Mouse (Mus musculus): ENCODE measurements around the gene Cdk20. TPM values are rescaled to one million over a fixed set of nuclear protein-coding genes. Genes with fewer than 3 reads are reported as not detected.
"Not testable (repeated sequence)": the region's sequence is repeated elsewhere in the genome, so short reads cannot be mapped to it uniquely, and the experiment has no call there.

The Cdk20 gene
- total RNA-seq, 4 experiments from 2014 or later = 2.6 to 3.9 (median 2.8) TPM

DNA sequence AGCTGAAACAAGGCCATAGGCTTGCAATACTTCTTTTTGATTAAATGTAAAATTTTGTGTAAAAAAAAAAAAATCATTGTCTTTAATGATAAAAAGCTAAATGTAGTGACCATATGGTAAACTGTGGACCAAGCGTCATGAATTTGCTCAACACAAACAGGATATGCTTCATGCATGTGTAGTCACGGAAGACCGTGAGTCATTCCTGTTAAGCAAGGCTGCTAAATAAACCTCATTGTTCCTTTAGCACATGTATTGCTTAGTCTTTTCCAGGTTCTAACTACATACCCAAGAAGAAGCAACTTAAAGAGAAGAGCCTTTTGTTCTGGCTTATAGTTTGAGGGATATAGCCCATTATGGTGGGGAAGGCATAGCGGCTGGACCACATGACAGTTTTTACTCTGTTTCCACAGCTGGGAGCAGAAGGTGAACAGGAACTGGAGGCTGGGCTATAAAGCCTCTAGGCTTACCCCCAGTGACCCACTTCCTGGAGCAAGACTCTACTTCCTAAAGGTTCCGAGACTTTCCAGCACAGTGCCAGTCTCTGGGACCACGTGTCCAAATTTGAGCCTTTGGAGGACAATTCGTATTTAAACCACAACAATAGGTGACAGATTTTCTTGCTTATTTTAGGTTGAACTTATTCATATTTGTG lies 10.0 kb upstream of the Cdk20 start:
- DNase-seq (ENCODE audit: low spot score) = no peak

DNA sequence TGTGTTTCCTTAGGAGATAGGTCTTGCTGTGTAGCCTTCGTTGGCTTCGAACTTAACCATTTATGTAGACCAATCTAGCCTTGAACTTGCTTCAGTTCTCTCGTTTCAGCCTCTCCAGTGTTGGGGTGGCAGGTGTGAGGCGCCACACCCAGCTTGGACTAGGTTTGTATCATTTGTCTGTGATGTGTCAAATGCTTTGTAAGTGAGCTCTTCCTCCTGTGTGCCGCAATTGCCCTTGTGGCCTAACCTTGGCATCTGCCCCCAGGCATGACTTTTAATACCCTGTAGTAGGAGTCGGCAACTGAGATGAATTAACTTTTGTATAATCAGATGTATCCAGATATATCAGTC lies 9.5 kb upstream of the Cdk20 start:
- DNase-seq (ENCODE audit: low spot score) = no peak

DNA sequence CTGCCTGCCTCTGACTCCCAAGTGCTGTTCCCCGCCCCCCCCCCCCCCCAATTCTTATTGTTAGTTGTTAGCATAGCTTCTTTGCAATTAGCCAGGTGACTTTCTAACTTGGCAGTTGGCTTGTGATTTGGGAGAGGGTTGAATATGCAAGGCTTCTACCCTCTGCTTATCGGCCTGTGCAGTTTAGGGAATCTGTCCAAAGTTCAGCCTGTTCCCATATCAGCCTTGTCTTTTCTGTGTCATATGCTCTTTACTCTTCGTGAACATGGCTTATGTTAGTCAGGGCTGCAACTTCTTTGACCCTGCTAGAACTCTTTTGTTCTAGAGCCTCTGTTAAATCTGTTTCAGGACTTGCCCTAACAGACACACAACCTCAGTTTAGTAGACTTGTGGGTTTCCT lies 7.8 kb upstream of the Cdk20 start:
- no peak for DNase-seq (ENCODE audit: low spot score)

DNA sequence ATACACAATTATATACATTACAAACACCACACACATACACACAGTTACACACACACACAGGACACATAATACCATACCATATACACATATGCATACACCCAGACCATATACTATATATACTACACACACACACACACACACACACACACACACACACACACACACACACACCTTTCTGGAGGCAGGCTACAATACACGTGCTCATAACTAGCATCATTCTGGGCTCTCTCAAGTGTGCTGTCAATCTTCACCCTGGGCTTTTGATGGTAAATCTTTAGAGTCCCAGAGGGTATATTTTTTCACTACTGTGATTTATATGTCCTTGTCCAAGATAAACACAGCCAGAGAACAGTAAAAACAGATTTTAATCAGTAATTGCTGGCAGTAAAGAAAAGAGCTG lies 6.8 kb upstream of the Cdk20 start:
- DNase-seq (ENCODE audit: low spot score) = no peak

DNA sequence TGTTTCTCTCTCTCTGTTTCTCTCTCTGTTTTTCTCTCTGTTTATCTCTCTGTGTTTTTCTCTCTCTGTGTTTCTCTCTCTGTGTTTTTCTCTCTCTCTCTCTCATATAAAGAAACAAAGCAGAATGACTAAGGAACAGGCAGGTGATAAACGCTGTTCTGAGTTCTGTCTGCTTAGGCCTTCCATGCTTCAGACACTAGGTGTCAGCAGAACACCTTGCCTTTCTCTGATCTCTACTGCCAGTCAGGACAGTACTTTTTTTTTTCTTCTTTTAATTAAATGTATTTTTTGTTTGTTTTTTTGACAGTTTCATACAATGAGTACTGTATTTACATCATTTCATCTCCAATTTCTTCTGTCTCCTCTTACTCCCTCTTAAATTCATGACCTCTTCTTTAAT lies 2.8 kb upstream of the Cdk20 start:
- DNase-seq (ENCODE audit: low spot score) = no peak

DNA sequence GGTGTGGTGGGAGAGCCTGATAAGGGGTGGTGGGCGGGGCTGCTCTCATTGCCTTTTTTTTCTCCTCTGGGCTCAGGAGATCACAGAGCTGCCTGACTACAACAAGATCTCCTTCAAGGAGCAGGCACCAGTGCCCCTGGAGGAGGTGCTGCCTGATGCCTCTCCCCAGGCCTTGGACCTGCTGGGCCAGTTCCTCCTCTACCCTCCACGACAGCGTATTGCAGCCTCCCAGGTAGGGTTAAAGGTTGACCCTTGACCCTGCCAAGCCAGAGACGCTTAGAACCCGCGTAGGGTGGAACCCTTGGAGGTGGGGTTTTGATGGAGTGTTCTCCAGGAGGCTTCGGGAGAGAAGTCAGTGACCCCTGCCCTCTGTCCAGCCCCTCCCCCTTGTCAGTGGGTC lies 5.7 kb downstream of the Cdk20 start:
- no peak for DNase-seq (ENCODE audit: low spot score)

DNA sequence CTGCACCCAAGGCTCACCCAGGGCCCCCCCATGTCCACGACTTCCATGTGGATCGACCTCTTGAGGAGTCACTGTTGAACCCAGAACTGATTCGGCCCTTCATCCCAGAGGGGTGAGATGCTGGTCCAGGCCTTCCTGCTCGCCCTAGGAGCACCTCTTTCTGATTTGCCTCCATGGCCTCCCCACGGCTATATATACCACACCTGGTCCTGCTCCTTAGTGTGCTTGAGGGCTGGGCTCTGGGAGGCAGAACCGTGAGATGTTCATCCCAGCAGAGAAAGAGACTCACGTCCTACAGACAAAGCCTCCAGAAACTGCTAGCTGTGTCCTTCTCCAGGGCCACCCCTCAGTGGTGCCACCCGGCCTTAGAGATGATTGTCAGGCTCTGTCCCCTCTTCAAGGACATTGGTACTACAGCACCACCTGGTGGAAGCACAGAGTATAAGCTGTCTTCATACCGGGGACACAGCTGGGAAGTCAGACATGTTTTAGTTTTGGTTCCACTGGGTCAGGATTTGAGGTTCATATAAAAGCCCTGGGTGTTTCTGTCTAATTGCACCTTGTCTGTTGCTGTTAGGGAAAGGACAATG lies 6.8 kb downstream of the Cdk20 start:
- peak; percentile 73 for DNase-seq (ENCODE audit: low spot score)

DNA sequence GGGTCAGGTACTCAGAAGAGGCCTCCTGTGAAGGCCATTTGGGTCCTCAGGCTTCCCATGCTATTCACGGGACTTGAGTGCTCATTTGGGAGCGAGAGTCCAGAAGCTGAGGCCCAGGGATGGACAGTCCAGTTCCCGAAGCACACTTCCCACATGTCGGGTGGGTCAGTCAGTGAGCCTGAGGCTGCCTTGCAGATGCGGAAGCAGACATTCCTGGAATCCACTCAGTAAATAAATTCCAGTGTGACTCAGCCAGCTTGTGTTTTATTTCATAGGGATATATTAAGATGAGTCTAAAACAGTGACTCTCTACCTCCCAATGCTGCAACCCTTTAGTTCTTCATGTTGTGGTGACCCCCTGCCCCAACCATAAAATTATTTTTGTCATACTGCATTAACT lies 7.4 kb downstream of the Cdk20 start:
- no peak for DNase-seq (ENCODE audit: low spot score)

DNA sequence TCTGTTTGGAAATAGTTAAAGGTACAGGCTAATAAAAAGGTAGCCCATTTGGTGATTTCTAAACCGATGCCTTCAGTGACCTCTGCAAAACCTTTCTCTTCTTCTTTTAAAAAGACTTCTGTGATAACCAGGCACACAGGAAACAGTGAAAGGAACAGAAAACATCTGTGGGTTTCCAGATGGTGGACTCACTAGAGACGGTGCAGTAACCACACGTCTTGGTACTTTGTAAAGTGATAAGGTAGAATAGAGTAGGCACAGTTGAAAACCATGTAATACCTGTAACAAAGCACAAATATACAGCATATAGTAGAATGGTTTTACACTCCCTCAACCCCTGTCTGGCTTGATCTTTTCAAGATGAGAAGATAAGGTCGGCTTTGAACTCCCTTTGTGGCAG lies 8.5 kb downstream of the Cdk20 start:
- DNase-seq (ENCODE audit: low spot score) = no peak

DNA sequence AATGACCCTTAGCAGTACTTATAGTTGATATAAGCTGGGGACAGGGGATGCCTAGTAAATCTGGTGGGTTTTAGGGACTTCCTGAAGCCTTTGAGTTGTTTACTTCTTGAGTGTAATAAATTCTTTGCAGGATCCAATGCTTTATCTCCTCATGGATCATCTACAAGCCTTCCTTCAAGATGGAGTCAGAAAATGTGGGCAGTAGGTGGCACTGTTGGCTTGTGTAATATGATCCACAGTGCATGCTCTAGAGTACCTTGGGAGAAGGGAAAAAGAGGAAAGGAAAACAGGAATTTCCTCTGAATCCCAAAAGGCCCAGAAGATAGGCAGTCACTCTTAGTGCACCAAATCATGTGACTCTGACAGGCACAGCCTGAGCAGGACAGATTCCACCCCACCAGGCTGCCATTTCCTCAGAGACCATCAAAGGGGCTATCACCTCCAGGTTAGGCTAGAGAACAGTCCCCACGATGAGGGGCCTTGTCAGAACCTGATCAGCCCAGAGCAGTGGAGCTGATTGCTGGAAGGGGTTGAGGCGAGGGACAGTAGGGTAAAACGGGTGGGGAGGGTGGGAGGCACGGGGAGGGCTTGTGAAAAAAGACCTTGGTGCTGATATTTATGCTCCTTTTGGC lies 11.3 kb downstream of the Cdk20 start:
- no peak for DNase-seq (ENCODE audit: low spot score)

DNA sequence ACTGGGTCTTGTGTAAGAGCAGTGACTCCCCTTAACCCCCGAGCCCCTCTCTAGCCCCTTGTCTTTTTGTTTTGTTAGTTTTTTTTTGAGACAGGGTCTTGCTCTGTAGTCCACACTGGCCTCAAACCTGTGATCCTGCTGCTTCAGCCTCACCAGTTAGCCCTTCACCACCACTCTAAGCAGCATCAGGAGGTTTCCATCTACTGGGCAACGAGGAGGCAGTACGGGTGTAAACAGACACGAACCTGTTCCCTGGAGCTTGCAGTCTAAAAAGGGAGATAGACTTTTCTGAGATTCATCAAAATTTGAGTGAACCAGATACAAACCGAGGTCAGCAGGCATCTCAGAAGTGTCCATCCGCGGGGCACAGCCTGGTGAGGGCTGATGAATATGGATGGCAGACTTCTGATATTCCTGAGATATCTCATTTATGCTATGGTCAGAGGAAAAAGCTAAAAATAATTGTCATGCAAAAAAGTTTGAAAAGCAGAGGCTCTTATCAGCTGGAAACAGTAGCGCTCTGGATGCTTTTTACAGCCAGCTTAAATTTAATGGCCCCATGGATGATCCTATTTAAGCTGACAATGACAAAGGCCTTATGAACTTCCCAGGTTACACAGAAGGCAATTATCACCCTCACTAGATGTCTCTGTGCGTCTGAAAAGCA lies 13.3 kb downstream of the Cdk20 start:
- DNase-seq (ENCODE audit: low spot score) = no peak

DNA sequence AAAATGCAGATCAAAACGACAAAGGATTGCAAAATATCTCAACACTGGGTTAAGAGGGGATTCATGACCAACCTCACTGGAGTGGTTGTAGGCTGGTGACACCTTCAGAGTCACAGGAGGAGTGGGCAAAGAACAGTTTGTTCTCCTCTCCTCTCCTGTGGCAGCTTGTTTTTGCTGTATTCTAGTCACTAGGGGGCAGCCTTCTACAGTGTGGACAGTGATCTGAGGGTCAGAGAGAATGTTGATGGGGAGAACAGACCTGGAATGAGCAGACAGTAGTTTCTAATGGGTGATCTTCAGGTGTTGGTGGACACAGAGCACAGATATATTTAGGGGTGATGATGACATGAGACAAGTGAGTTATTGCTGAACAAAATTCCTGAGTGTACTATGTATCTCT lies 15.8 kb downstream of the Cdk20 start:
- no peak for DNase-seq (ENCODE audit: low spot score)

DNA sequence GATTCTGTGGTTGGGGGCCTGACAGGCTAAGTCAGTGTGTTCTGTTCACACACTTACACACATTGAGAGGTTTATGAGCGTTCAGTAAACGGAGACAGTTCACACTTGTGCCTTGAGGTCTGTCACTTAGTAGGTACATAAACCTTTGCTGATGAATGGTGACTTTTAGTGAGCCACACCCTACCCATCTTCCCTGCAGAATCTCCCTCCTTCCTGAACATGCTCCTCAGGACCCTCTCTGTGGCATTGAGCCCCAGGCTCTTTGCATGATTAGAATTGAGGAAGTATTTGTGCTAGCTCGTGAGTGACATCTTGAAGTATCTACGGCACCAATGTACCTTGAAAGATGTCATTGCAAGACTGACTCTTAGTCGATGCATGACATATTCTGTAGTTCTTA lies 16.6 kb downstream of the Cdk20 start:
- DNase-seq (ENCODE audit: low spot score) = no peak

DNA sequence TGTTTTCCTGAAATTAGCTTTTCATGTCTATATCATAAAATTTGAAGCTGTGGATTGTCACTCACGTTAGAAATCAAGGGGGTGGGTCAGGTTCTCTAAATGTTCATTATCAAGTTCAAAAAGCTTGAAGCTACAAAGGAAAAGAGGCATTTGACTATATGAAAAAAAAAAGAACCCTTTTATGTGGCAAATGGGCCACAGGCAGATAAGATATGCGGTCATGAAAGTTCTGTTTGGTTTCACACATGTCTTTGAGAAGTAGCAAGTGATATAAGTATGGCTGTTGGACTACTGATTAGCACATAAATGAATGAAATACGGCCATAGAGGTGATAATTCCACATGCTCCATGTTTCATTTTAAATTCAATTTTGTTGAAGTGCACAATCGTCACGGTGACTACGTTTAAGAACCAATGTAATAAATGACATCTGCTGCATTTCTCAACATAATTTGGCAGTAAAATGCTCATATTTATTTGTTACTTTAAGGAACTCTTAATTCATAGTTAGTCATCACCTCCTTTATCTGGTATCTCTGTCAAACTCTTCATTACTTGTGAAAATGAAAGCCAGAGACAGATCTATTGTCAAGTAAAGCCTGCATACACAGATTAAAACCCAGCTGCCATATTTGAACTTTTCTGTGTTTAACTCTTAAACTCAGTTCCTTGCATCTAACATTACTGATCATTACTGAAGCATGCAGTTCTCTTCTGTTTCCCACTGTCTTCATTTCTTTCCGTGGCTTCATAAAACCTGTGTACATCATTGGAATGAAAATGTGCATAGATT lies 18.1 kb downstream of the Cdk20 start:
- DNase-seq (ENCODE audit: low spot score) = no peak

DNA sequence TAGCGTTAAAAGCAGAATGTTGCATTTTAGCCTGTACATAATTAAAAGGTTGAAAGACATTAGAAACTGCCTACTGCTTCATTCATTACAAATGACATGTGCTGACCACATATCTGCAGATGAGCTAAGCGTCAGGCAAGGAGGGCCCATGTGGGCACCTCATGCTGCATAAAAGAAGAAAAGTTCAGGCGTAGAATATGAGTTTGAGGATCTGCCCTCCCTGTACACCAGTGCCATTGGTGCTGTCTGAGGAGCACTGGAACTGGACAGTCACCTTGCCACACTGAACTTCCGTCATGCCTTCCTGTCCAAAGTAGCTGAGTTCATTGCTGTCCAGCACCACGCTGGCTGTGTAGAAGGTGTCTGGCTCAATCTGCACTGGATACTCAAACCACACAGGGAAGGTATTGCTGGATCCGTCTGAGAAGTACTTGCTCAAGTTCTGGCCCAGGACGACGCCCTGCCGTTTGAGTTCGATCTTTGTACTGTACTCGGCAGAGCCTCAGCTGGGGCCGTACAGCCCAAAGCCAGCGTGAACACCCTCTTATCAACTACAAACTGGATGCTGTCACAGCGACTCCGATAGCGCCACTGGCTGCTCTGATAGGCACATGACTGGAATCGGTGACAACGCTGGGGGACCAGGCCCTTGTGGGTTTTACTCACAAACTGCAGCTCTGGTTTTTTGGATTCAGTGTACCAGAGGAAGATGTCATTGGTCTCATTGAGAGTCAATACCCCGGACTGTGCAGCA lies 25.3 kb downstream of the Cdk20 start:
- DNase-seq (ENCODE audit: low spot score) = not testable (repeated sequence)

DNA sequence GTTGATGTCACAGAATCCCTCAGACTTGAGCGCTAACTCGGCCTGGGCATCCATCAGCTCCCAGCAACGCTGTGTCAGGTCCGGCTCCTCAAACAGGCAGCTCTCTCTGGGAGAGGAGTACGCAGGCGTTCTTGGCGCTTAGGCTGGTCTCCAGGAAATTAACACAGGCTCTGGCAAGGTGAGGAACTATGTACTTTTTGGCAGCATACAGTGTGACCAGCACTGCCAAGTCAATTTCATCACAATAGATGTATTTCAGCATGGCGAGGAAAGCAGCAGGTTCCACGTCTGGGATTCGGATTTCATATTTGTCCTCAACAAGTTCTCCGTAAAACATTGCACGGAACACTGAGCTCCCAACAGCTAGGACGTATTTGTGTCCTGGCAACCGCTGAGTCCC lies 26.1 kb downstream of the Cdk20 start:
- no peak for DNase-seq (ENCODE audit: low spot score)

DNA sequence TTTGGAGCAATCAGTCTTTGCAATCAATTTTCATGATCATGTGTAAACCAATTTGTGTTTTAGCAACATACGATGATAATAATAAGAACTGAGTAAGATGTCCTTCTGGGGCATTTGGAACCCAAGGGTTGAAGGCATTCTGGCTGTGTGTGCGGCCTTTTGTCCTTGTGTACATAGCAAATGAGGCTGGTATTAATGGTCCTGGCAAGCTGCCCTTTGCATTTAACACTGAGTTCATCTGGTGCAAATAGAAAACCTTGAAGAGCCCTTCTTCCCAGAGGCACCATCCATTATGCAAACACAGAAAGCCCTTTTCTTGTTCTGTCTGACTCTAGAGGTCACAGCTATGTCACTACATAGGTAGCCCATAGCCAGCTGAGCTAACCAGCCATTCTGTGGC lies 30.5 kb downstream of the Cdk20 start:
- DNase-seq (ENCODE audit: low spot score) = no peak

DNA sequence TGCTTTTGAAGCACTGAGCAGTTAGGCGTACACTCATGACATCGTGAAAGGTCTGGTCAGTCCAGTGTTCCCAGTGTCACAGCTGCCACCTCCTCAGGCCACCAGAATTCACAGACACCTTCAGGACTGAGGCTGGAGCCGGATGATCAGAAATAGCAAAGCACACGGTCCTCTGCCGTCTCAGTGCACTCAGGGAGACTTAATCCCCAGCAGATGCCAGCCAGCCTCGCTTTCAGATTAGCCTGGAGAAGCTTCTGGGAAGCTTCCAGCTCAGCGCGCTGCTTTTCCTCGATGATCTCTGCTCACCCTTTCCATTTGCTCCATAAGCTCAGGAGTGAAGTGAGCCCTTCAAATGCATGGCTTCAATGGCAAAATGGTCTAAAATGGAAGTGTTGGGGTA lies 33.1 kb downstream of the Cdk20 start:
- DNase-seq (ENCODE audit: low spot score) = no peak

DNA sequence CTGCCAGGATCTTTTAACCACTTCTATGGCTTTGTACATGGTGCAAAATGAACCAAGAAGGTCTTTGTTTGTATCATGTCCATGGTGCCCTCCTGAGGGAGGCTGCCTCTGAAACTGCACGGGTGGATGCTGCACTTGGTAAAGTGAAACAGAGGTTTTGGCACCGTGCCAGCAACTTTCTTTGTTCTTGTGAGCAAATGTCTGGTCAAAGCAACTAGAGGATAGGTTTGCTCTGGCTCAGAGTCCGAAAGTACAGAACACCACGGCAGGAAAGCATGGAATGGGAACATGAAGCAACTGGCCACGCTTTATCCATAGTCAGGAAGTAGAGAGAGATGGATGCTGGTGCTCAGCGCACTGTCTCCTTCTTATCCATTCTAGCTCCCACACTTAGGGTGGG lies 35.8 kb downstream of the Cdk20 start:
- peak; percentile 9 for DNase-seq (ENCODE audit: low spot score)

DNA sequence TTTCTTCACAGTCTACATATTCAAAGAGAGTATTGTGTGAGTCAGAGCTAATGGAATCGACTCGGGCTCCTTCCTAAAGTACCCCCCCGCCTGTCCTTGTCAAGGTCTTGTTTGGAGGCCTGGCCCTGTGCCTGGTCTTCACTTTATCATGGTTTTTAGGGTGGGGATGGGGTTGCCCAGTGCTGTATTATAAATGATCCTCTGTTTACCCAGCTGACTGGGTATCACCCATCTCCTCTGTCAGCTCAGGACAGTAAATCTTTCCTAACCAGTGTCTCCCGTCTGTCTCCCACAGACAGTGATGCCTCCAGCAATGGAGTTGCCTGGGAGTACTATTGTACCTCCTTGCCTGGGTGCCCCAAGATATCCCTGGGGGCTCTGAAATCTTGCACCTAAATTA lies 45.9 kb downstream of the Cdk20 start:
- DNase-seq (ENCODE audit: low spot score) = no peak

DNA sequence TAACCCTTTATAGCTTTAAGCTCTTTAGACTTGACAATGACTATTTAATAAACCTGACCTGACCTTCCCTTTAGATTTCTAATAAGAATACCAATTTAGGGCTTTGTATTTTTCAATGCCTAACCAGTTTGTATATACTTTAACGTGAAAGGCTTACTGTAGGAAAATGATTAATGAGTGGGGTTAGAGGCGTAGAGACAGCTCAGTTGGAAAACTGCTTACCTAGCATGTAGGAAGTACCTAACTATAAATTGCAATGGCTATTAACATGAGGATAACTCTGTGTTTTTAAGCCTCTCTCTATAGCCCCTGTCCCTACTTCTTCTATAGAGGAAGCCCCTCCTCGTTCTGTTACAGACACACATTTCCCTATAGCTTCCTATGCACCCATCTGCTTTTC lies 47.8 kb downstream of the Cdk20 start:
- no peak for DNase-seq (ENCODE audit: low spot score)

DNA sequence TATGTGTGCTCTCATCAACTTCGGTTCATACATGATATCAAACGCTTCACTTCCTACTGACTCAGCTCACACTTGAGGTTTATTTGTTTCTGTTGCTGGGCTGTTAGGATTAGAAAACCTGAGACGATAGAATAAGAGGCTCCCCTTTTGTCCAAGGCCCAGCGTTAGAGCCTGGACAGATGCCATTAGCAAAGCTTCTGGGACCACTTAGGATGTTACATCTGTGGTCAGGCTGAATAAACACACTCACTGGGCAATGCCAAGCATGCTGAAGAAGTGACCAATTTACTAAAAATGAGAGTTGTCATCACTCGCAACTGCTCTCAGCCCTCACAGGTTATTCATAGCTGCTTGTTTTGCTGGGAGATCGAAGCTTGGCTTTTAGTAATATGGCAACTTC lies 57.8 kb downstream of the Cdk20 start:
- DNase-seq (ENCODE audit: low spot score) = no peak
